Mouse (Mus musculus) cortical plate, adult 2 months (tissue): ENCODE measurements around the gene Vat1.

Experiments
- CTCF ChIP-seq: fragments of 200-500 bp; IDR thresholded peaks from 2 replicates; pipeline ENCODE4 v1.5.1; 2011; ENCODE audit warnings: mild to moderate bottlenecking, control low read depth, low read length; ENCODE audit not compliant: insufficient read depth; ENCODE audit errors: extremely low read depth
- POLR2A ChIP-seq: fragments of 200-500 bp; IDR thresholded peaks from 2 replicates; pipeline ENCODE4 v1.6.1; 2011; ENCODE audit warnings: mild to moderate bottlenecking, low read length, control low read depth; ENCODE audit not compliant: insufficient read depth; ENCODE audit errors: extremely low read depth

DNA sequence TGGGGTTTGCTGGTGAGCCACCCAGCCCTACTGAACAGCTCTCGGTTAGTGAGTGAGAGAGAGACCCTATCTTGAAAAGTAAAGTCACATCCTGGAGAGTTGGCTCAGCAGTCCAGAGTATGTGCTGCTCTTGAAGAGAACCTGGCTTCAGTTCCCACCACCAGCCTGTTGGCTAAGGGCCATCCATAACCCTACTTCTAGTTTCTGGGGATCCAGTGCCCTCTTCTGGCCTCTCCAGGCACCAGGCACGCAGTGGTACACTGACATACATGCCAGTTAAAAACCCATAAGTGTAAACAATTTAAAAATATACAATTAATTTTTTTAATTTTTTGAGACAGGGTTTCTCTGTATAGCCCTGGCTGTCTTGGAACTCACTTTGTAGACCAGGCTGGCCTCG, 15.6 kb downstream of the Vat1 start:
- TF ChIP-seq CTCF (no peak), POLR2A (no peak)
